Mouse (Mus musculus) MEL (cell line): ENCODE measurements at regions not wholly inside any gene's neighbourhood (a gene's known extent, or its start where the extent isn't known, plus 50 kb on each side); places are given as distances from the start of the nearest gene placed in this dataset.

Source experiments
- DNase-seq: peaks from one replicate; pipeline ENCODE4 v3.0.0; 2011; ENCODE audit warnings: low read depth, low spot score
- H3K27ac ChIP-seq: 2 replicates; pipeline ENCODE4 v1.5.1; 2012; ENCODE audit warnings: low read depth, mild to moderate bottlenecking, control low read depth, low read length, moderate library complexity; ENCODE audit not compliant: control insufficient read depth
- H3K27me3 ChIP-seq, 2 experiments: fragments of 150-350 bp in 1 of 2; sonication (generic) in 1 of 2; 2 replicates each; pipeline ENCODE4 v1.6.1; 2012; ENCODE audit warnings: low read length in 2 of 2, mild to moderate bottlenecking in 2 of 2, improper control_type of control experiment in 1 of 2, moderate library complexity in 1 of 2; ENCODE audit not compliant: insufficient read depth in 2 of 2, control insufficient read depth in 1 of 2
- H3K36me3 ChIP-seq, 2 experiments: 2 replicates each; pipeline ENCODE4 v1.6.1; 2012 to 2014; ENCODE audit warnings: low read length in 2 of 2, improper control_type of control experiment in 1 of 2, inconsistent platforms in 1 of 2, mild to moderate bottlenecking in 1 of 2; ENCODE audit not compliant: insufficient read depth in 2 of 2, control insufficient read depth in 1 of 2
- H3K4me1 ChIP-seq, 2 experiments: fragments of 150-350 bp in 1 of 2; sonication (generic) in 1 of 2; 2 replicates each; pipeline ENCODE4 v1.6.1; 2012; ENCODE audit warnings: low read length in 2 of 2, improper control_type of control experiment in 1 of 2, mild to moderate bottlenecking in 1 of 2; ENCODE audit not compliant: insufficient read depth in 2 of 2, control insufficient read depth in 1 of 2
- H3K4me3 ChIP-seq, 2 experiments: fragments of 150-350 bp in 1 of 2; sonication (generic) in 1 of 2; 2 replicates each; pipeline ENCODE4 v1.5.1; 2012; ENCODE audit warnings: low read depth in 2 of 2, low read length in 2 of 2, mild to moderate bottlenecking in 2 of 2, moderate library complexity in 2 of 2, control low read depth in 1 of 2, improper control_type of control experiment in 1 of 2; ENCODE audit not compliant: control insufficient read depth in 1 of 2, insufficient read depth in 1 of 2
- H3K79me2 ChIP-seq: 2 replicates; pipeline ENCODE4 v1.6.1; 2012; ENCODE audit warnings: mild to moderate bottlenecking, low read length, moderate library complexity; ENCODE audit not compliant: control insufficient read depth, poor library complexity, insufficient read depth
- H3K9ac ChIP-seq: 2 replicates; pipeline ENCODE4 v1.6.1; 2012; ENCODE audit warnings: low read depth, mild to moderate bottlenecking, control low read depth, low read length, moderate library complexity; ENCODE audit not compliant: control insufficient read depth, poor library complexity, severe bottlenecking
- H3K9me3 ChIP-seq: fragments of 150-350 bp; sonication (generic); replicated peaks from 2 replicates; pipeline ENCODE4 v1.6.1; 2012; ENCODE audit warnings: mild to moderate bottlenecking, low read length, improper control_type of control experiment, moderate library complexity; ENCODE audit not compliant: insufficient read depth
- ETS1 ChIP-seq: IDR thresholded peaks from 2 replicates; pipeline ENCODE4 v1.6.1; 2012; ENCODE audit warnings: low read depth, mild to moderate bottlenecking, inconsistent platforms, low read length, improper control_type of control experiment, moderate library complexity
- GABPA ChIP-seq: IDR thresholded peaks from 2 replicates; pipeline ENCODE4 v1.6.1; 2012; ENCODE audit warnings: low read depth, mild to moderate bottlenecking, inconsistent platforms, low read length, improper control_type of control experiment, moderate library complexity
- GATA1 ChIP-seq: IDR thresholded peaks from 2 replicates; pipeline ENCODE4 v1.6.1; 2011; ENCODE audit warnings: low read depth, low read length, improper control_type of control experiment
- HCFC1 ChIP-seq: IDR thresholded peaks from 2 replicates; pipeline ENCODE4 v1.6.1; 2012; ENCODE audit warnings: low read depth, mild to moderate bottlenecking, inconsistent platforms, low read length, improper control_type of control experiment, moderate library complexity
- JUND ChIP-seq: IDR thresholded peaks from 2 replicates; pipeline ENCODE4 v1.6.1; 2011; ENCODE audit warnings: low read depth, mild to moderate bottlenecking, improper control_type of control experiment, low read length
- MAZ ChIP-seq: IDR thresholded peaks from 2 replicates; pipeline ENCODE4 v1.6.1; 2012; ENCODE audit warnings: low read depth, mild to moderate bottlenecking, inconsistent platforms, low read length, improper control_type of control experiment
- MYC ChIP-seq: IDR thresholded peaks from 2 replicates; pipeline ENCODE4 v1.6.1; 2011; ENCODE audit warnings: low read depth, mild to moderate bottlenecking, low read length, improper control_type of control experiment, moderate library complexity
- NELFE ChIP-seq: IDR thresholded peaks from 2 replicates; pipeline ENCODE4 v1.6.1; 2011; ENCODE audit warnings: low read depth, low read length, improper control_type of control experiment
- POLR2A ChIP-seq, 2 experiments: IDR thresholded peaks; 2 replicates each; pipeline ENCODE4 v1.6.1; 2011 to 2012; ENCODE audit warnings: low read length in 2 of 2, mild to moderate bottlenecking in 2 of 2, control low read depth in 1 of 2, improper control_type of control experiment in 1 of 2, low read depth in 1 of 2, moderate library complexity in 1 of 2; ENCODE audit not compliant: control insufficient read depth in 1 of 2, insufficient read depth in 1 of 2, poor library complexity in 1 of 2
- POLR2AphosphoS2 ChIP-seq: IDR thresholded peaks from 2 replicates; pipeline ENCODE4 v1.6.1; 2011; ENCODE audit warnings: low read length, improper control_type of control experiment
- POLR2AphosphoS5 ChIP-seq: IDR thresholded peaks from 2 replicates; pipeline ENCODE4 v1.6.1; 2012; ENCODE audit warnings: low read depth, borderline replicate concordance, mild to moderate bottlenecking, inconsistent platforms, low read length, moderate library complexity, mixed read lengths
- SMC3 ChIP-seq: IDR thresholded peaks from 2 replicates; pipeline ENCODE4 v1.6.1; 2011; ENCODE audit warnings: low read depth, low read length, improper control_type of control experiment
- TAL1 ChIP-seq: IDR thresholded peaks from 2 replicates; pipeline ENCODE4 v1.6.1; 2012; ENCODE audit warnings: mild to moderate bottlenecking, inconsistent platforms, low read length, moderate library complexity, mixed read lengths
- TBP ChIP-seq: IDR thresholded peaks from 2 replicates; pipeline ENCODE4 v1.8.0; 2011; ENCODE audit warnings: low read depth, low read length, improper control_type of control experiment
- TCF12 ChIP-seq: IDR thresholded peaks from 2 replicates; pipeline ENCODE4 v1.6.1; 2014; ENCODE audit warnings: low read depth, mild to moderate bottlenecking, inconsistent platforms, low read length, improper control_type of control experiment, moderate library complexity
- UBTF ChIP-seq: IDR thresholded peaks from 2 replicates; pipeline ENCODE4 v1.6.1; 2012; ENCODE audit warnings: low read depth, mild to moderate bottlenecking, inconsistent platforms, low read length, improper control_type of control experiment, moderate library complexity, borderline replicate concordance; ENCODE audit not compliant: insufficient read depth
- ZC3H11A ChIP-seq: IDR thresholded peaks from 2 replicates; pipeline ENCODE4 v1.6.1; 2012; ENCODE audit warnings: low read depth, mild to moderate bottlenecking, inconsistent platforms, low read length, improper control_type of control experiment
- ZMIZ1 ChIP-seq: IDR thresholded peaks from 2 replicates; pipeline ENCODE4 v1.6.1; 2012; ENCODE audit warnings: low read depth, mild to moderate bottlenecking, inconsistent platforms, low read length, improper control_type of control experiment, moderate library complexity
- ZNF384 ChIP-seq: IDR thresholded peaks from 2 replicates; pipeline ENCODE4 v1.6.1; 2012; ENCODE audit warnings: low read depth, mild to moderate bottlenecking, inconsistent platforms, low read length, improper control_type of control experiment

- Histone ChIP-seq H3K36me3 (no peaks in the 10 kb centered on the region), H3K27me3 (no peaks in the 10 kb centered on the region), H3K79me2 (no peaks in the 10 kb centered on the region), H3K9me3 (no peaks in the 10 kb centered on the region), H3K4me3 (no peak overlapping the region), H3K9ac (no peak overlapping the region)
- TF ChIP-seq ZMIZ1: no peak
- TF ChIP-seq POLR2AphosphoS5: no peak
- TF ChIP-seq JUND: no peak
- no peak for TF ChIP-seq GABPA
- no peak for TF ChIP-seq TCF12
- TF ChIP-seq, all 39 proteins: peak for 0
- no peak overlapping the region for H3K27ac ChIP-seq
- no peaks in the 10 kb centered on the region for H3K4me1 ChIP-seq
- no peak for DNase-seq
Measured at GRCm38 (mm10) chr3:132237344-132237743, 152.3 kb downstream of the Dkk2 start.

GRCm38 (mm10) chr3:132257834-132258233, 172.7 kb downstream of the Dkk2 start:
- DNase-seq: no peak
- Histone ChIP-seq H3K9me3 (no peaks in the 10 kb centered on the region), H3K4me3 (no peak overlapping the region), H3K9ac (no peak overlapping the region), H3K36me3 (no peaks in the 10 kb centered on the region), H3K27me3 (no peaks in the 10 kb centered on the region), H3K27ac (no peak overlapping the region), H3K4me1 (no peaks in the 10 kb centered on the region)
- no peak for TF ChIP-seq JUND
- no peak for TF ChIP-seq POLR2A (IDR thresholded peaks at IDR 0.05; ENCODE audit: control insufficient read depth in 1 of 2, insufficient read depth in 1 of 2, low read depth in 1 of 2, low read length in 2 of 2, poor library complexity in 1 of 2)
- no peak for TF ChIP-seq TAL1
- TF ChIP-seq ZMIZ1: no peak
- no peak for TF ChIP-seq SMC3
- no peak for TF ChIP-seq MYC
- no peak for TF ChIP-seq ZNF384
- no peak for TF ChIP-seq ZC3H11A
- TF ChIP-seq GATA1: no peak
- TF ChIP-seq UBTF: no peak
- TF ChIP-seq HCFC1: no peak
- TF ChIP-seq MAZ: no peak
- no peak for TF ChIP-seq ETS1
- no peak for TF ChIP-seq NELFE
- no peak for TF ChIP-seq POLR2AphosphoS2
- TF ChIP-seq TBP: no peak
- no peak for TF ChIP-seq TCF12
- TF ChIP-seq, all 39 proteins: peak for 0
- no peaks in the 10 kb centered on the region for H3K79me2 ChIP-seq
